Mouse (Mus musculus) heart, postnatal 4 days (tissue): Measurements from ENCODE around the gene Dlgap1. TPM values are rescaled to one million over a fixed set of nuclear protein-coding genes. Genes with fewer than 3 reads are reported as not detected.

Experiments
- DNase-seq: peaks from one replicate; pipeline ENCODE4 v3.0.0; 2021
- total RNA-seq, 2 experiments: library from RNA; stranded (reverse); gene quantifications; 2 replicates each; pipeline ENCODE4 v1.2.3; 2021

Gene Dlgap1
- total RNA-seq, 2 experiments from 2014 or later: 0.10 to 0.32 TPM

DNA sequence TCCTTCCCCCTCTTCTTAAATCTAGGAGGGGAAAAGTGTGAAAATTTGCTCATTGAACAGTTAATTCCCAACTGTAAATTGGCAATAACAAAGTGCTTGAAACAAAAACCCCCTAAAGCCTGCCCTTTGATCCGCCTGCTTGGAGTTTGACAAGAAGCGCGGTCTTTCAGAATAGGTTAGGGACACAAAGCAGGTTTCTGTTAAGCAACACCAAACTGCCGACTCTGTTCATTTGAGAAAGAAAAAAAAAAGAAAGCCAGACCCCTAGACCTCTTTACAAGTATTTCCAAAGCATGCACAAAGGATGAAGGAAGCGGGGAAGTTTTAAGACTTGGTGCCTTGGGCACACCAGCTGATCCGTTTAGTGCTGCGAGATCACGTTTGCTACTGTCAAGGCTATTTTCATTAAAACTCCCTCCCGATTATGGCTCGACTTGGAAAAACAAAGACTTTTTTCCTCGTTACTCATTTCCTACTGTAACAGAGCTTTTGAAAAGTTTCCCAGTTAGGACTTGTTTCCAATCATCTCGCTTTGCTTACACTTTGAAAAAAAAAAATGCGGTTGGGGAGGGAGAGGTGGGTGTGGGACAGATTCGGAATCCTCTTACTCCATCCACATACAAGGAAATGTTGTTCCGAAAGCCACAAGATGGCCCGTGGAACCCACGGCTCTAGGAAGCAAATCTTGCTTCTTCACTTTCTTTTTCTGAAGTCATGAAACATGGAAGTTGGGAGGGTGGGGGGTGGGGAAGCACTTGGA lies 879.1 kb downstream of the Dlgap1 start:
- peak; percentile 23 for DNase-seq

DNA sequence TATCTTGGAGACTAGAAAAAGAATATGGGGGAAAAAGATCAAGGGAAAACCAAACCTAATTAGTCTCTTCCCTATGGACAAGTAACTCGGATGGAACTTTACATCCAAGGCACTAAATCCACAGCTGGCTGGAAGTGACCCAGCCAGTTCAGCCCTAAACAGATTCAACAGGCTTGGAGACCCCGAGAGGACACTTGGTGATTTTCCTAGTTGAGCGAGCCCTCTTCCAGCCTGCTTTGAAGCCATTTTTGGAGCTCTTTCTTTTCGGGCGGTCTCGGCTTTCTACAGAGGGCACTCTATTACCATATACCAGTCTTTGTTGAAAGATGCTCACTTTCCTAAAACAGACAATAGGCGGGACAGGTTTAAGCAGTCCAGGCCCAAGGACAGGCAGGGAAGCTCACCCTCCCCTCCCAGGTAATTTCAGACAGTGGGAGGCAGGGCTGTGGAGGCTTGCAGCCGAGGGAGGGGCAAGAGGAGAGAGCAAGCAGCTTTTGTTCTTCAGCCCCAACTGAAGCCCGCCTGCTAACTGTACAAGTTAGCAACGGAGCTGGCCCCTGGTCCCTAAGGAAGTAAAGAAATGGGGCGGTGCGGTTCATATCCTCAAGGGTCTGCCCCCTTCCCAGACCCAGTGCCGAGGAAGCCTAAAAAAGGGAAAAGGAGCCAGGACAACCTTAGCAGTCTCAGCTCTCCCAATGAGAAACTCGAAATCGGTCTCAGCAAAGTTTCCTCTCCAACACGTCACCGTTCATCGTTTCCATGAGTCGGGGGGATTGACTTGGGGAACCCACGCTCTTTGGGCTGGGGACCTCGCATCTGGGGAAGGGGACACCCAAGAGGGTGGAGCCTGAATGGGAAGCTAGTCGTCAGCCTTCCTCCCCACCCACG lies 879.9 kb downstream of the Dlgap1 start:
- DNase-seq: peak; percentile 69

DNA sequence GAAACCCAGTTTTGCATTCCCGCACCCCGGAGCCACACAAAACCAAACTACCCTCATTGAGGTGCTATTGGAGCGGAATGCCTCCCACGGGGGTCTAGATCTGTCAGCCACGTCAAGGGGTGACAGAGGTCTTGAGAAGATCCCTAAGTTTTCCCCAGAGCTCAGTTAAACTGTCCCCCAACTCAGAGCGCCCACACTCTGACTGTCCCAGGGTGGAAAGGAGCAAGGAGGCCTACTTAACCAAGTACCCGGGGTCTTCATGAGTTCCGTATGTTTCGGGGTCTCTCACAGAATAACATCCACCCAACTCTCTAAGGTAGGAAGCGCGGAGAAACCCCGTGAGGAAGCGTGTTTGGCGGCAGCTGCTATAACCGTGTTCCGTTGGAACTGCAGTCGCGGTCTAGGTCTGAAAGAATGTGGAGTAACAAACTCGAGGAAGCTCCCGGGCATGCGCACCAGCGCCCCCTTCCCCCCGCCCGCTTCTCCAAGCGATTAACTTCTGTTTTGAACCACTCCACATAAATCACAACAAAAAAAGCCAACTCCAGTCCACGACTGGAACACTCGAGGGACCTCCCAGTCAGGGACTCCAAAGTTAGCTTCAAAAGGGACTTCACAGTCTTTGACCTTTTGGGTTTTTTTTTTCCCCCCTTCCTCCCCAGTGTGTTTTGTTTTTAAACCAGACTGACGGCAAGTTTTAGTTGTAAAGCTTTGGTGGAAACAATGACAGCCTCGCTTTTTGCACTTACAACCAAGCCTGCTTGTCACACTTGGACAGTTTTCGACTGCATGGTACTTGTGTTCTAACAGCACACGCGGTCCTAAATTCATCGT lies 880.7 kb downstream of the Dlgap1 start:
- DNase-seq: peak; percentile 91

DNA sequence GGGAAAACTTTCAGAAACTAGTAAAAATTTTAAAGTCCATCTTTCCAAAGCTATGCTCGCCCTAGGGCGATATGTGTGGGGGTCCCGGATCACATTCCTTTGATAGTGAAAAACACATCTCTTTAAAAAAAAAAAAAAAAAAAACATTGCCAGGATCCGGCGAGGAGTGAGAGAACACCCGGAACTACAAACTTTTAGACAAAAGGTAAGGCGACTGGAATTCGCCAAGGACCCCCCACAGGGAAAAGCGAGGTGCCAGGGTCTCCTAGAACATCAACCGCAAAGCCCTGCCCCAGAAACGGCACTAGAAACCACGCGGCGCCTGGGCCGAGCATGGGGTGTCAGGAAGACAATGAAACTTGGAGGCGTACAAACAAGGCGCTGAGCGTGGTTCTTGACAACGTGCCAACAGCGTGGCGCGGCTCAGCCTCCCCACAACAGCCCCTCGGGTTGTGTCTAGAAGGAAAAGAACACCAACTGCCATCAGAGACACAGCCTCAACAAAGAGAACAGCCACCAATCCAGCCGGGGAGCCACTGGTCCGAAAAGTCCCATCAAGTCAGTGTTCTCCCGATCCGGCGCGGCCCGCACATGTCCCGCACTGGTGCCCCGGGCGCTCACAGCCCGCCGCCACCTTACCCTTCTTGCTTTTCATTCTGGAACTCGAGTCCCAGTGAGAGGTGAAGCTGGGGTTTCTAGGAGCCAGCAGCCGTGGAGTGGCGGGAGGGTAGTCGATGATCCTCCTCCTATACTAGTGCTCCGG lies 881.5 kb downstream of the Dlgap1 start:
- peak; percentile 75 for DNase-seq

DNA sequence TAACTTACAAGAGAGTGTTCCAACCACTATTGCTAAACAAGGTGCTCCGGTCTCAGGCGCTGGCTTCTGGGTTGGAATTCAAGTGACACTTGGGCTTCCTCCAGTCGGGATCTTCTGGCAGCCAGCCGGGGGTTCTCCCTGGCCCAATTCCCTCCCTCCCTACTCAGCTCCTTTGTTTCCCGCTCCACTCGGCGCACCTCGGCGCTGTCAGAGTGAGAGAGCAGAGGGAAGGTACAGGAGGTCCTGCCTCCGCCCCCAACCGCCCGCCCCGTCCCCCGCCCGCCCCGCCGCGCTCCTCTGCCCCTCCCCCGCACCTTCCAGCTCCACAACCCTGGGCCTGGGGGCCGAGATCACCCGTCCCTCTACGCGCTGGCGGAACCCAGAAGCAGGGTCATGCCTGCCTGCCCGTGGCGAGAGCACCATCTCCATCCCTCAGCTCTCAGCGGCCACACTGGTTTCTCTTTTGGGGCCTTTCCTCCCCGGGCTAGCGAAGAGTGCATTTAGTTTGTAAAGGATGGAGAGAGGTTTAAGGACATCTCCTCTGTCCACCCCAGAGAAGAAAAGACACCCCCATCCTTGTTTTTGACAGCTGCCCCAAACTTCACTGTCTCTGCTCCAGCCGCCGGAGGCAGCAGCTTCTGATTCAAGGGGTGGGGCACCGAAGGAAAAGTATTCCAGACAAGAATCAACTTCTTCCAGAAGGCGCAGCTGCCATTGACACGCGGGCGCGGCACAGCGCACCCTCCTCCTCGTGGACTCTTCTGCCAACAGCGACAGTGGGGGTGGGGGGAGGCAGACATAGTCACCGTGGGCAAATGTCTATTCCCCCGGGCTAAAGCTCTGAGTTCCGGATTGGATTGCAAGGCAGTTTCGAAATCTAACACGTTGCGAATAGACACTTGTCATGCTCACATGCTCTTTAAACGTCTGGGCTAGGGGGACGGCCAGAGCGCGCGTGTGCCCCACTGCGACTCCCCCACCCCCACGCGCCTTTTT lies 882.4 kb downstream of the Dlgap1 start:
- DNase-seq: peak; percentile 78

DNA sequence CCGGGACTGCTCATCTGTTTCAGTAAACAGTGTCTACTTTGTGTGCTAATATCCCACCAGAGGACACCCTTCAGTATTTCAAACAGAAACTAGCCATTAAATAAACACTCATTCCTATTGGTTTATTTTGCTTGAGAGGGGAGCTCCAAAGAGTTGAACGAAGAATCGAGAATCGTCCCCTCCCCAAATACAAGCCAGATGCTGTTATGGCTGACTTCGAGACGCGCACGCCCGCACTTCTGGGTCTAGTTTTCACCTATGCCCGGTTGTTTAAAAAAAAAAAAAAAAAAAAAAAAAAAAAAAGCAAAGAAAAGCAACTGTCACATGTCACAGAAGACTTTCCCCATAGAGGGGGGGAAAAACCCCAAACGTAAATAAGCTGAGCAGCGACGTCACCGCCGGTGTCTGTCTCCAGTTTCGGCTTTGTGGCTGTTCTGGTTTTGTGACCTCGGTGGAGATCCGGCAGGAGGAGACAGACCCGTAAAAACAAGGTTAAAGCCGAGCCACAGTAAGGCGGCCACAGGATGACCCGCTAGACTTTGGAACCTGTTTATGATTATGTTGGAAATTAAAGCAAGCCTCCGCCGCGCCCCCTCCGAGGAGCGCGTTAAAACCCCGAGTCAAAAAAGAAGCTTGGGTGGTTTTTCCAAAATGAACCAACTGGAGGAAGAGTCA lies 883.3 kb downstream of the Dlgap1 start:
- DNase-seq: peak; percentile 31

DNA sequence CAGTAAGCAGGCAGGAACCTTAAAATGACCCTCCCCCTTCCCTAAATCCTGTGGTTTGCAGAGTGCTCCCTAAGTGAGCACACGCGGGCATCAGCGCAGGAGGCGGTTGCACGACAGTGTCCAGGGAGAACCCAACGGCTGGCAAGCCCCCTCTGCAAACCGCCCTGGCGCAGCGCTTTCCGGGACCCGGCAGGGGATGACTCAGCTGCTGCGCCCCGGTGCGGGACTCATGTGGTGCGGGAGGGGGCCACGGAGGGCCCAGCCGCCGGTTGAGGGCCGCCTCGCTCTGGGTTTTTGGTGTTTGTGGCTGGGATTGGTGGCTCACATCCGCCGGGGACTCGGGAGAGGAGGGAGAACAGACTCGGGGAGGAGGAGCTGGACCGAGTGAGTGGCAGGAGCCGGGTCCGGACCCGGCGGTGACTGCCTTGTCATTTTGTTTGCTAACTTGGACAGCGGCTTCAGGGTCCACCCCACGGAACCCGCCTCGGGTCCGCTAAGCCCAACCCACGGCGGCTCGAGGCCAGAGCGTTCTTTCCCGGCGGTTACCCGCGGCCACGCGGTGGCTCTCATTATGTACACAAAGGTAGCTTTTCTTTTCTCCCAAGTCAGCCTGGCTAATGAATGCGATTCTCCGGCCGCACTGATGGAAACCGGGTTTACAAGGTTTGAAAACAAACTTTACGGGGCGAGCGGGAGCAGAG lies 884.0 kb downstream of the Dlgap1 start:
- peak; percentile 87 for DNase-seq

DNA sequence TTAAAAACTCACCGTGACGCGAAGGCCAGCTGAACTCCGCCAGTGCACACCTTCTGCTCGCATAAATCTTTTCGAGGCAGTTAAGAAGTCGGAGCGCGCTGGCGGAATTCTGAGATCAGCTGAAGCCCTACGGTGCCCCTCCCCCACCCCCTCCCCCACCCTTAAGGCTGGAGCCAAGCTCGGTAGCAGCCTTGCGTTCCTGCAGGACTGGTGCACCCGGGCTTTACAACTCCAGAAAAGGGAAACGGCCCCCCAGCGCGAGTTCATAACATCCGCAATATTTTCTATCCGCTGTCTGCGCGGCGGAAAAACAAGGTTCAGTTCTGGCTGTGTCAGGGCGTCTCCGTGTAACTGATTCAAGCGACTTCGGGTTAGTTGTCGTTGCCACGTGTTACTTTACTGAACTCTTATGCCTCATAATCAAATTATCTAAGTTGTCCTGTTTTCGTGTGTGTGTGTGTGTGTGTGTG lies 884.6 kb downstream of the Dlgap1 start, which contains the start of gene Tgif1:
Gene Tgif1 (minus strand): TSS at position 111 of the 470 bp plus-strand sequence.
- peak; percentile 58 for DNase-seq

DNA sequence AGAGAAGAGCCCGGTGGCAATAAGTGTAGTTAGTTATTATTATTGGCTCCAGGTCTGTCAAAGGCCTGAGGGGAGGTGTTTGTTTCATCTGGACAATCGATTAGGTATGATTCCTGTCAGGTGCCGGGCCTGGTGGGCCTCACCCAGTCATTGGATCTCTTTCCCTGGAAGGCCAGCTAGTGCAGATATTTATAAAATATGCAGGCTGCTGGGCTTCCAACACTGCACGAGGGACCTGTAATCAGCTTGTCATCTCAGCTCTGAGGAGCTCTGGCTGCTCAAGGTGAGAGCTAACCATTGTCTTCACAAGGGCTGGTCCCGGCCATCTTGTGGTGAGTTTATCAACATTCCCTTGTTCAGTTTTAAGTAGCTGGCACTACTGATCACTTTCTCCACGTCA lies 885.1 kb downstream of the Dlgap1 start:
- no peak for DNase-seq

DNA sequence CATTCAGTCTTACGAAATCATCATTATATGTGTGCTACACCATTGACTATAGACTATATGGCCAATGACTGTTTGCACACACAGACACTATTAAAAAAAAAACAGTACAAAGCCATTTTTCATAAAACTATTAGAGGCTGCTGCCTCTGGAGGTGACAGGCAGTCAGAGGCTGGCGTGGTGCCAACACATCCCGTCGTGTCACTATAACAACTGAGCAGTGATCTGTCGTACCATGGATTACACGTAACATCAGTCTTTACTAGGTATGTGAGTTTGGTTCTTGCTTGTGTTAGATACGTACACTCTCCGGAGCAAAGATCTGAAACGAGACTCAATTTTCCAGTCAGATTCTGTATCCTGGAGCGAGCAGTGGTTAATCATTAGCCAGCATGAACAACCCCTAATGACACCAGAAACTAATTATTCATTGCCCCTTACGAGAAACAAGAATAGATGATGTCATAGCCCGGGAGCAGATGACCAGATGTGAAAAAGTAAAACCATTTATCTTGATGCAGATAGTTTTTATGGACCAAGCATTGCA lies 888.1 kb downstream of the Dlgap1 start:
- peak; percentile 41 for DNase-seq

DNA sequence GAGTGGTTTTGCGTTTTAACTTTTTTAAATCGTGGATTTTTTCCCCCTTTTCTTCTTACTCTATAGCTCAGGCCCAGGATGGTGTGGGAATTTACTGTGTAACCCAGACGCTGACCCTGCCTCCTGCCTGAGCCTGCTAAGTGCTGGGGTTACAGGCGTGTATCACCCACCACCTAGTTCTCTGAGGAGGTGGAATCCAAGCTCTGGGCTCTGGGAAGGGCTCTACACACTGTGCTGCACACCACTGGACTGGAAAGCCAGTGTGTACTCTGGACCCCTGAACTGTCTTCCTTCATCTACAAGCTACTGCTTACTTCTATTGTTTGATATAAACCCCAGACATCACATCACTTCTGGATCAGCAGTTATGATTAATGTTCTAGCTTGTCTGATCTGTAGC lies 889.9 kb downstream of the Dlgap1 start:
- DNase-seq: no peak

DNA sequence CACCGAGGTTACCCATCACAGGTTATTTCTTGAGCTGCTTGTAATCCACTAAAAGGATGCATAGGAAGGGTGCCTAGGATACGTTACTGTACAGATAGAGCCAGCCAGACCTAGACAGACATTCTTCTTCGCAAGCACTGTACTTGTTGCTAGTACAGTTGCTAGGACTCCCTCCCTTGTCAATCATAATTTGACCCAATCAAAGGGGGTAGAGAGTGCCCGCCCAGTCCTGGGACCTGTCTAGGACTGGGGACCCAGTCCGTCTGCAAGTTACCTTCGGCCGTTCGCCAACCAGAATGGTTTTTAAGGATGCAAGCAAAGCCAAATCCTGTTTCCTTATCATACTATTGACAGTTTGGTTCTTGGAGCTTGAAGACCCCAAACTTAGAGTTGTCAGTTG lies 895.2 kb downstream of the Dlgap1 start:
- DNase-seq: no peak

DNA sequence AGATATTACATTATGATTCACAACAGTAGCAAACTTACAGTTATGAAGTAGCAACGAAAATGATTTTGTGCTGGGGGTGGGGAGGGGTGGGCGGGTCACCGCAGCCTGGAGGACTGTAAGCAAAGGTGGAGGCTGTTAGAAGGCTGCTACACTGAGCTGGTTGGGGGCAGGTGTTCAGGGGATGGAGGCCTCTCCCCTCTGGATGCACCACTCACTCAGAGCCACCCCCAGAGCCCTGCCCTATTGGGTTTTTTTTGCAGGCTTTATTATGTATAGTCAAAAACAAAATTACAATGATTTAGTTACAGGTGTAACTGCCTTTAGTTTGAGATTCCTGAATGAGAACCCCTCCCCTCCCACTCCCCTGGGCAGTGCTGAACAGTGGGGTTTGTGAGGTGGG lies 895.8 kb downstream of the Dlgap1 start:
- DNase-seq: no peak

DNA sequence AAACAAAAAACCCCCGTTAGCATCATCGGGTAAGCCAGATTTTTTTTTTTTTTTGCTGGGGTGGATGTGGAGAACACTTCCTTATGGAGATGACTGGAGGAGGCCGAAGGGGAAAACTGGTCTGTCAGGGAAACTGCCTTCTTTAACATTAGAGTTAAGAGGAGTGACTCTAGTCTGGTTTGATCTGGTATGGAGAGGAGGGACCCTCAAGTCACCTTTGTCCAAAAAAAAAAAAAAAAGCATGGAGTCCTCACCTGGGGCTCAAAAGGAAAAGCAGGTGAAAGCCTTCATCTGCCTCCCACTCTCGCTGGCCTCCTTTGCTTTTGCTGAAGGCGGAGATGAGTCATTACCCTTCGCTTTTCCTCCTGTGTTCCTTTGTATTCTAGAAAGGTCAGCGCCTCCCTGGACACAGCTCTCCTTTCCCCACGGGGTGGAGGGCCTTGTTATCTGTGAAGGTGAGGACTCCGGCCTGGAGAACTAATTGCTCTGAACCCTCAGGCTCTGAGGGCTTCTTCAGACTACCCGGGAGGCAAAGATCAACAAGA lies 896.3 kb downstream of the Dlgap1 start:
- DNase-seq: no peak

DNA sequence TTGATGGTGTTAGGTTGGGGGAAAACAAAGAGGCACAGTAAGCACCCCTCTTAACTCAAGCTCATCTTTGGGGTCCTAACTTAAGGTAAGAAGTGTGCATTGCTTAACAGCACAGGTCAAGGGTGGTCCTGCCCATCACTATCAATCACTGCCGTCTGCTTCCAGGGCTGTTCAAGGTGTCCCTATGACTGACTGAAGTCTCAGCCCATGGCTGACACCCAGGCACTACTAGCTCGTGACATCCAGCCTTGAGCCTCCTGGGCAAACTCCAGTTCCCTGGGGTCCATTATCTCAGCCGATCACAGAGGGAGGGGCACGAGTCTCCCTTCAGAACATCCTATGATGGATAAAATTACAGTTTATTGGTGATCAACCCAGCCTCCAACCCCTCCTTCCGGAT lies 897.2 kb downstream of the Dlgap1 start:
- no peak for DNase-seq

DNA sequence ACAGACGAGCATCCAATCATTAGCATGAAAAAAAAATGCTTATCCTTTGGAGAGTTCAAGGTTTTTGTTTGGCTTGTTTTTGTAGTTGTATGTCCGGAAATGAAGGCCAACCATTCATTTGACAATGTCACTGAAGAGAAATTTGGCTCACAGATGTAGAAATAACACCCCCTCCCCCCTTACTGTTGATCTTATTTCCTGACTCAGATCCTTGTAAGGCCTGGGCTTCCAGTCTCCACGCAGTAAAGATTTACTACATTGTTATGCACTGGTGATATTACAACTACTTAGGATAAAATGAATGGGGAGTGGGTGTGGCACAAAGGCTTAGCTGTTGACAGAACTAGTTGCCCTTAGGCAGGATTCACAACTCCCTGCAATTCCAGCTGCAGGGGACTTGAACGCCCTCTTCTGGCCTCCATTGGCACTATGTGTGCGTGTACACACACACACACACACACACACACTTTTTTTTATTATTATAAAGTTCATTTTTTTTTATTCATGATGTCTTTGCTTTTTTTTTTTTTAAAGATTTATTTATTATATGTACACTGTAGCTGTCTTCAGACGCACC lies 897.8 kb downstream of the Dlgap1 start:
- DNase-seq: no peak

DNA sequence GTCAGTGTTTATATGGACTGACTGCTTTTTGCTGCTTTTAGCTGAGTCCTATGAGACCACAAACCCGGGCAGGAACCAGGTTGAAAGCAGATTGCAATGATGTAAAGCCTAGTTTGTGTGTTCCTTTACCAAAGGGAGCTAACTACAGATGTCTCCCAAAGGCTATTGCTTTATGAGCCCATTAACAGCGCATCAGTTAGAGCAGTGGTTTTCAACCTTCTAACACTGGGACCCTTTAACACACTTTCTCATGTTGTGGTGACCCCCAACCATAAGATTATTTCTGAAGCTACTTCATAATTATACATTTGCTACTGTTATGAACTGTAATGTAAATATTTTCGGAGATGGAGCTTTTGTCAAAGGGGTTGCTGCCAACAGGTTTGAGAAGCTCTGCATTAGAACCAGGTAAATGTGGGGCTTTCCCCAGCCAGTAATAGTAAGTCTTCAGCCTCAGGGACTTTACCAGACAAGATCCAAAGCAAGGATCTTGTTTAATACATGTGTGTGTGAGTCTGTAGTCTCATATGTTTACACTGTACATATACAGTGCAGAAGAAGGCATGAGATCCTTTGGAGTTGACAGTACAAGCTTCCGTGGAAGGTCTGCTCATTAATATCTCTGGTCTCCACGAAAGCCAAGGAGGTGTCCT lies 899.8 kb downstream of the Dlgap1 start:
- DNase-seq: no peak

DNA sequence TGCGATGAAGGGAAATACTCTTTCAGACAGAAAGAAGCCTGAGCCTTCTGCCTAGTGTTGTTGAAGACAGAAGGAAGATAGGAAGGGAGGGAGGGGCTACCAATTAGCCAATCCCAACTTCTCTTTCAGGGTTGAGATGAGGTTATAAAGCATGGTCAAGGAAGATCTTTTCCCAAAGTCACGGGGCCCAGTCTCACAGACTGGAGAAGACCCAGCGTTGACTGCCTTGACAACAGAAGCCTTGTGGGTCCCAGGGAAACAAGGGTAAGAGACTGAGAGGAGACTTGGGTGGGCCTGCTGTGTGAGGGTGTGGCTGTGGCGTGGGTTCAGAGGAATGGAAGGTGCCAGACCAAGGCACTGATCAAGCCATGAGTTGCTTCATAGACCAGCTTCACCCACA lies 901.7 kb downstream of the Dlgap1 start:
- DNase-seq: no peak
